Mouse (Mus musculus) heart, postnatal 10 days (tissue): ENCODE data around the gene Mllt10. TPM values are rescaled to one million over a fixed set of nuclear protein-coding genes. Genes with fewer than 3 reads are reported as not detected.

Experiments used
- DNase-seq, 2 experiments: peaks; one replicate each; pipeline ENCODE4 v3.0.0; 2021
- intact Hi-C: fragments of 180-260 bp; cut with DNase I; formaldehyde crosslinking; loops from one replicate; pipeline ENCODE4 v1.15.1; 2025
- total RNA-seq, 2 experiments: library from RNA; stranded (reverse); gene quantifications; 2 replicates each; pipeline ENCODE4 v1.2.3; 2021

Gene Mllt10
- total RNA-seq, 2 experiments from 2014 or later = 40.6 to 43.1 TPM

- no peak for DNase-seq
- intact Hi-C loops = no loop called here
Observed at GRCm38 (mm10) chr2:18169174-18169948, 114.3 kb downstream of the Mllt10 start.

- intact Hi-C loops = no loop called here
- no peak for DNase-seq
Observed at GRCm38 (mm10) chr2:18175234-18175633, 120.2 kb downstream of the Mllt10 start.

- intact Hi-C loops = no loop called here
- no peak for DNase-seq
Observed at GRCm38 (mm10) chr2:18176235-18176634, 121.2 kb downstream of the Mllt10 start.

- intact Hi-C loops = no loop called here
Observed at GRCm38 (mm10) chr2:18180323-18180722, 125.3 kb downstream of the Mllt10 start.

GRCm38 (mm10) chr2:18181631-18182030 is 126.6 kb downstream of the Mllt10 start:
- intact Hi-C loops = no loop called here
- DNase-seq = no peak

More at GRCm38 (mm10) chr2:18180323-18180722, 125.3 kb downstream of the Mllt10 start:
- DNase-seq = no peak

GRCm38 (mm10) chr2:18183079-18183478 is 128.0 kb downstream of the Mllt10 start:
- intact Hi-C loops = no loop called here
- DNase-seq = no peak

GRCm38 (mm10) chr2:18188367-18188766 is 133.3 kb downstream of the Mllt10 start:
- intact Hi-C loops = no loop called here
- DNase-seq = no peak

- intact Hi-C loops = no loop called here
- DNase-seq = no peak
Observed at GRCm38 (mm10) chr2:18195285-18195684, 140.2 kb downstream of the Mllt10 start.

- peak; percentile 23 to 27 for DNase-seq
- intact Hi-C loops = no loop called here
Observed at GRCm38 (mm10) chr2:18195691-18196396, 140.8 kb downstream of the Mllt10 start.

- intact Hi-C loops = loop anchor here (10.0 kb wide), 1 partner anchor 257 kb away; no protein-coding TSS in a partner anchor
Observed at GRCm38 (mm10) chr2:18201820-18202462, 146.9 kb downstream of the Mllt10 start.

GRCm38 (mm10) chr2:18202923-18203322 is 147.9 kb downstream of the Mllt10 start:
- no peak for DNase-seq
- intact Hi-C loops = loop anchor here (10.0 kb wide), 1 partner anchor 258 kb away; no protein-coding TSS in a partner anchor

More at GRCm38 (mm10) chr2:18201820-18202462, 146.9 kb downstream of the Mllt10 start:
- no peak for DNase-seq

- intact Hi-C loops = loop anchor here (2.0 to 10.0 kb wide), 3 partner anchors 138 to 356 kb away; no protein-coding TSS in a partner anchor
- peak; percentile 62 to 70 for DNase-seq
Observed at GRCm38 (mm10) chr2:18205118-18205517, 150.1 kb downstream of the Mllt10 start.

- intact Hi-C loops = loop anchor here (1.0 to 10.0 kb wide), 3 partner anchors 140 to 262 kb away; no protein-coding TSS in a partner anchor
- no peak for DNase-seq
Observed at GRCm38 (mm10) chr2:18206811-18207210, 151.8 kb downstream of the Mllt10 start.

- no peak for DNase-seq
- intact Hi-C loops = loop anchor here (5.0 to 10.0 kb wide), 2 partner anchors 141 to 264 kb away; no protein-coding TSS in a partner anchor
Observed at GRCm38 (mm10) chr2:18208578-18208977, 153.5 kb downstream of the Mllt10 start.

- no peak for DNase-seq
- intact Hi-C loops = loop anchor here (5.0 to 10.0 kb wide), 2 partner anchors 142 to 265 kb away; no protein-coding TSS in a partner anchor
Observed at GRCm38 (mm10) chr2:18209211-18209823, 154.3 kb downstream of the Mllt10 start.

GRCm38 (mm10) chr2:18209948-18210347 is 154.9 kb downstream of the Mllt10 start:
- no peak for DNase-seq
- intact Hi-C loops = loop anchor here (5.0 to 10.0 kb wide), 2 partner anchors 143 to 265 kb away; no protein-coding TSS in a partner anchor

- DNase-seq = no peak
- intact Hi-C loops = no loop called here
Observed at GRCm38 (mm10) chr2:18214031-18214430, 159.0 kb downstream of the Mllt10 start.

GRCm38 (mm10) chr2:18217867-18218266 is 162.8 kb downstream of the Mllt10 start:
- intact Hi-C loops = no loop called here
- peak; percentile 54 for DNase-seq

- DNase-seq = peak in 1 of 2 experiments; percentile 25
- intact Hi-C loops = no loop called here
Observed at GRCm38 (mm10) chr2:18218500-18218899, 163.5 kb downstream of the Mllt10 start.

- intact Hi-C loops = no loop called here
- peak; percentile 60 to 72 for DNase-seq
Observed at GRCm38 (mm10) chr2:18219136-18219535, 164.1 kb downstream of the Mllt10 start.
